Mouse (Mus musculus) telencephalon, adult 2 months (tissue): ENCODE data around the gene Rbm24.
A peak's percentile ranks its signal among the peaks of the same experiment; 100 is the strongest.

Experiments
- DNase-seq: peaks from one replicate; pipeline ENCODE4 v3.0.0-alpha.2; 2011; ENCODE audit warnings: low read depth, low spot score

Gene Rbm24

DNA sequence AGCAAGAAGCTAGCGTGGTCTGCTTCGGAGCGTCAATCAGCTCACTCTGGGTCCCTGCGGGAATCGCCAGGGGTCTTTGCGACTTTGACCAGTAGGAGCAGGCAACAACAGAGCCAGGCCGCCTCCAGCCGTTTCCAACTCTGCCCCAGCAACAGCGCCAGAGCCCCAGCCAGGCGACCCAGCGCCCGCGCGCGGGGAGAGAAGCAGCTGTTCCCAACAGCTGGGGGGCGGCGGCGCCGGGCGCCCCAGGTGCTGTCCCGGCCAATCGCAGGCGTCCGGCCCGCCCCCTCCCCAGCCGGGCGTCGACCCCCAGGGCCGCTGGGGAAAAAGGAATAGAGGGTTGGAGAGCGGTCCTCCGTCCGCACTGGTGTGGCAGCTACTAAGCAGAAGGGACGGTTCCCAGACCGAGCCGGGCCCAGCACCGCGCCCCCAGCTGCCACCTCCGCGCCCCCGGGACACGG lies at the start of gene Rbm24:
Rbm24 (plus strand) TSS at position 294 of the 461 bp plus-strand sequence.
- DNase-seq, result no peak

DNA sequence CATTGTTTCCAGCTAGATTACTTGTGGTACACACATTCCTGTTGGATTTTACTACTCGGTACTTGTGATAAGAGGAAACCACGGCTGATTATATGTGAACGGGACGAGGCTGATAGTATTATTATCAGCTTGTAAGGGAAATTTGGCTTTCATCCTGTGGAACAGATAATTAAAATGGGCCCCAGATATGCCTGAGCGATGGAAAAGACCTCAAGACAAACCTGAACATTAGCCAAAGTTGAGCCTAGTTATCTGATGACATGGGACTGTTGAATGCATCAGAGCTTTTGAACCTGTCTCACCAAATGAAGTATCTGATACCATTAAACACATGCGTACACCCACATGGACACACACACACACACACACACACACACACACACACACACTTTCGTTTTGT lies 45.4 kb upstream of the Rbm24 start:
- DNase-seq, result no peak

DNA sequence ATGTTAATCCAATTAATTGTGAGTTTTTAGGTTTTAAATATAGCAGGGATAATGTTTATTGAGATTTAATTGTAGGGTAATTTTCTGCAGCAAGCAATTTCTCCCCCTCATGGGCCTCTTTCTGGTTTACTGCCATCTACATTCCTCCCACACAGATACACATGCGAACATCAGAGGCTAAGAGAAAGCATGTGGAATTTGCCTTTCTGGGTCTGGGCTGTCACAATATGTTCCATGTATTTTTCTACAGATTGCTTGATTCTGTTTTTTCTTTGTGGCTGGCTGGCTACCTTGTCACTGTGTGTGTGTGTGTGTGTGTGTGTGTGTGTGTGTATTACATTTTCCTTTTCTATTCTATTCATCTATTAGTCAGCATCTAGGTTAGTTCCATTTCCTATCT lies 42.9 kb upstream of the Rbm24 start:
- DNase-seq, result peak; percentile 43

DNA sequence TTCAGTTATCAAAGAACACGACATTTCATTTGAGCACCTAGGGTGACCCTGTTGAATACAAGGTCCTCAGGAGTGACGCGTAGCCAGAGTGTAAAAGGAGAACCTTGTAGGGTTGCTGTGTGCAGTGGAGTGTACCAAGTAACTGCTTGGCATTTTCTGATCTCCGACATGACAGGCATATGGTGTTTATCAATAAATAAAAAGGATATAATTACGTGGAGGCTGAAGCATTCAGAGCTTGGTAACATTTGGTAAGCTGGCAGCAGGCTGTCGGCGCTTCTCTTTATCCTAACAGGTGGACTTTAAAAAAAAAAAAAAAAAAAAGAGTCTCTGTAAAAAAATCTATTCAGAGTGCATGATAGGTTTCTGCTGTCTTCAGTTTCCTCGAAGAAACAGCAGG lies 30.8 kb upstream of the Rbm24 start:
- no peak for DNase-seq

DNA sequence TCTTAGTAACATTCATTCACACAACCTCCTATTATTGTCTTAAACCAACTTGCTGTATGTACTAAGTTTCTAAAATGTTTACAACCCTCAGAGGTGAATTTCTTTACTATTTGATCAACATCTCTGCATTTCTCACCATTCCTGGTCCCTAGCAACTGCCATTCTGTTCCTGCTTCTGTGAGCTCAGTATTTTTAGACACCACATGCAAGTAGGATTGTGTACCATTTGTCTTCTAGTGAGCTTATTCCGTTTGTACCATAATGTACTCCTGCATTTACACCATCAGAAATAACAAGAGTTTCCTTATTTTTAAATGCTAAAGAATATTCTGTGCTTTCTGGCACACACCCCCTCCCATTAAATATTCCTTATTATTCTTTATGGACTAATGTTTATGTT lies 26.6 kb upstream of the Rbm24 start:
- peak; percentile 47 for DNase-seq

DNA sequence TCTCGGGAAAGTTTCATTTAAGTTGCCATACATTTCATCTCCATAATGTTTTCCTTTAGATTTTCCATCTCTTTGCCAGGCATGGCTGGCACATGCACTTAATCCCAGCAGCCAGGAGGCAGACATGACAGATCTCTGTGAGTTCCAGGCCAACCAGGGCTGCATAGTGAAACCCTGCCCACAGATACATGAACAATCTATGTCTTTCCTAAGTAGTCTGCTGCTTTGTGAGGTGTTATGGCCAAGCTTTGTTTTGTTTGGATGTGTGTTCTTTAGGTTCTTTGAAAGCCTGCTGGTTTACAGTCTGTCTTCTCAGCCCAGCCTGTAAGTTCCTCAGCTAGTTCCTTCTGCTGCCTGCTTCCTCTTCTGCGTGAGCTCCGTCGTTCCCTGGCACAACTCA lies 25.3 kb upstream of the Rbm24 start:
- DNase-seq, result no peak

DNA sequence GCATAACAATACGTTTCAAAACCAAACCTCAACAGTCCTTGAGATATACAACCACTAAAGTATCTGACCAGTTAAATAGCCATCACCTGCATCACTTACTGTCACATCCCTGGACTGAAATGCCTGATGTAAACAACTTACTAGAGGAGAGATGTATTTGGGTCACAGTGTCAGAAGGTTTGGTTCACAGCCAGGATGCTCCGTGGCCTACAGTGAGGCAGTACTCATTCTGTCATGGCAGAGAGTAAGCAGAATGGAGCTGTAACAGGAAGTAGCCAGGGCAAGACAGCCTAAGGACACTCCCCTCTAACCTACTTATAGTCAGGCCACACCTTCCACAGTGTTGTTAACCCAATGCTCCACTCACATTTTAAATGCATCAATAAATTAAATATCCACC lies 24.3 kb upstream of the Rbm24 start:
- no peak for DNase-seq

DNA sequence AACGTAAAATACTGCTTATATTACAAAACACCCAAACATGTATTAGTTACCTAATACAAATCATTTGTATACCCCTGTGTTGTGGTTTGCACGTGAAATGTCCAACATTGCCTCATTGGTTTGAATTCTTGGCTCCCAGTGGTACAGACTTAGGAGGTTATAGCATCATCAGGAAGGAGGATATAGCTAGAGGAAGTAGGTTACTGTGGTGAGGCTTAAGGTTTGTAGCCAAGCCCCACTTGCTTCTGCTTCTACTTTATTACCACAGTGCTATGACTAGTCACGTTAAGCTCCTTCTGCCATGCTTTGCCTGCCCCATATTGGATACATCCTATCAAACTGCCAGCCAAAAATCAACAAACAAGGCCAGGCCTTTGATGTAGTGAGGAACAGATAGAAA lies 21.0 kb upstream of the Rbm24 start:
- DNase-seq, result no peak

DNA sequence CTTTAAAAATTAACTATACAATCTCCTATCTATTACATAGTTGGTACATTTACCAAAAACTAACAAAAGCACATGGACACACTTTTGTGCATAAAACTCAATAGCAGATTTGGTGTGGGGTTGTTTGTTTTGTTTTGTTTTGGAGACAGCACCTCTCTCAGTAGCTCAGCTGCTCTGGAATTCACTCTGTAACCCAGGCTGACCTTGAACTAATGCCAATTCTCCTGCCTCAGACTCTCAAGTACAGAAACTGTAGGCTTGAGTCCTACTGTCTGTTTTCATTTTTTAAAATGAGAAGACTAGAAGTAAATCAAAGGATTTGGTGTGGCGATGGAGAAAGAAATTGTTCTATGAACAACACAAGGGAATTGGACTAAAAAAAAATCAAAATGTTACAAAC lies 11.1 kb upstream of the Rbm24 start:
- no peak for DNase-seq

DNA sequence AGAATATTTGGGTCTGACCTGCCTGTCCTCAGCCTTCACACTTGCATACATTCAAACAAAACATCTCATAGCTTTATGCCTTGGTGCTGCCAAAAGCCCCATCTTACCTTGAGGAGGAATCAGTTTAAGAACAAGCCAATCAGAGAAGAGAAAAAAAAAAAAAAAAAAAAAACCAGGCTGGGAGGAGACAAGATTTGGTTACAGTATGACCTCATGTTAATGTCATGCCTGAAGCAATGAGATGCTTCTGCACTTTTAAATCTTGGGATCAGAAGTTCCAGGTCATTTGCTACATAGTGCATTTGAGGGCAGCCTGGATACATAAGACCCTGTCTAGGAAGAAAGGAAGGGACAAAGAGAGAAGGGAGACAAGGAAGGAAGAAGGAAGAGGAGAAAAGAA lies 6.0 kb upstream of the Rbm24 start:
- DNase-seq, result no peak

DNA sequence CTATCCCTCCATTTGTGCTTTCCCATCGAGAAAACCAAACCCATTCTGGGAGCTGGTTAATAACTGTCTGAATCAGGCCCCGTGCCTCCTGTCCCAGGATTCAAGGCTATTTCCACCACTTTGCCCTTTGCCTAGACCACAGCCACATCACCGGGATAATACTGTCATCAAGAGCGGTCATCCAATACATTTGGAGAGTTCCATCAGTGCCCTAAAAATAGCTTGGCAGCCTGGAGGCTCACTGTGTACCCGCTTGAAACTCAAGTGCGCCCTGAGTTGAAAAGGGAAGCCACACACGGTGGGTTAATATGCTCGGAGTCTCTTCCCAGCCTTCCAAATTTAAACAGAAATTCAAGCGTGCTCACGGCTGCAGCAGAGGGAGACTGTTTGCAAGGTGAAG lies 4.6 kb upstream of the Rbm24 start:
- no peak for DNase-seq

DNA sequence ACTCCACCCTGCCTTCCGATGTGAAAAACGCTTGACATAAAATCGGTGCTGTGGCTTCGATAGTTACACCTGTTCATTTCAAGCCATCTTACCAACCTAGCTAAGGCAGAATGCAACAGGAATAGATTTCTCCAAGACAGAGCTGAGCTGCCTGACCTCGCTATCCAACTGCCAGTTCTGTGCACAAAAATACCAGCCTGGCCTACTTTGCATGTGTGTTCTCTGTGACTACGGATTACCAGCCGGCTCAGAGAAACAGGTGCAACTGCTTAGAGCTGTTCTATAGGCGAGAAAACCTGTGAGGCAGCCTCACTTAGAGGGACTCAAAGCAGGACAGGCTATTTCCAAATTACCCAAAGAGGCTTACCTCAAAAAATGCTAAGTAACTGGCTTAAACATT lies 4.2 kb upstream of the Rbm24 start:
- DNase-seq, result no peak

DNA sequence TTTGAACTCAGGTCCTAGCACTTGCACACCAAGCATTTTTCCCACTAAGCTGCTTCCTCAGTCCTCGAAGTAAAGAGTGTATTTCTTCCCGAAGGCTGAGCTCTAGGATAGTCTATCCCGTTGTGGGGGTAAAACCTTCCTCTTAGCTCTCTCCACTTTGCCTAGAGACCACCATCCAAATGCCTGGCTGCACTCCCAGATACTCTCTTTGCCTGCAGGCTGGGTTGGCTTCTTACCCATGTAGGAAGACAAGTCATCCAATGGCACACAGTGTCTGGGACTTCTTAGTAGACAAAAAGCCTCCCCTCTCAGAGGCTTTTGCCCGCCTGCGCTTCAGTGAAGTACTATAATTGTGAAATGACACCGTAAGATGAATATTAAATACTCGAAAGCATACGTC lies 2.2 kb upstream of the Rbm24 start:
- no peak for DNase-seq

DNA sequence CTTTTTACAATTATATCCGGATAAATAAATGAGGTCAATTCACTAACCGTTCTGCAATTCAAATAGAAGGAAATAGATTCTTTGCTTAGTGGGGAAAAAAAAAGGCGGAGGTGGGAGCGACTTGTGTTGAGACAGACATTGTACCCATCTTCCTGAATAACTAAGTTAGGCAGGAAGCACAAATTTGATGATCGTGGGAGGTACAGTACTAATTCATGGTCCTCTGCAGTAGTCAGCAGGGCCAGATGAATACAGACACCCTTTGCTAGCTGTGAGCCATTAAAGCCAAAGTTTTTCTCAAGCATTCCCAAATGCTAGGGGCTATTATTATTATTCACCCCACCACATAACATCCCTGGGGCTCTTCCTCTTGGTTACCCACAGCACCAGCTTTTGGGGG lies 640 bp upstream of the Rbm24 start:
- DNase-seq, result no peak

DNA sequence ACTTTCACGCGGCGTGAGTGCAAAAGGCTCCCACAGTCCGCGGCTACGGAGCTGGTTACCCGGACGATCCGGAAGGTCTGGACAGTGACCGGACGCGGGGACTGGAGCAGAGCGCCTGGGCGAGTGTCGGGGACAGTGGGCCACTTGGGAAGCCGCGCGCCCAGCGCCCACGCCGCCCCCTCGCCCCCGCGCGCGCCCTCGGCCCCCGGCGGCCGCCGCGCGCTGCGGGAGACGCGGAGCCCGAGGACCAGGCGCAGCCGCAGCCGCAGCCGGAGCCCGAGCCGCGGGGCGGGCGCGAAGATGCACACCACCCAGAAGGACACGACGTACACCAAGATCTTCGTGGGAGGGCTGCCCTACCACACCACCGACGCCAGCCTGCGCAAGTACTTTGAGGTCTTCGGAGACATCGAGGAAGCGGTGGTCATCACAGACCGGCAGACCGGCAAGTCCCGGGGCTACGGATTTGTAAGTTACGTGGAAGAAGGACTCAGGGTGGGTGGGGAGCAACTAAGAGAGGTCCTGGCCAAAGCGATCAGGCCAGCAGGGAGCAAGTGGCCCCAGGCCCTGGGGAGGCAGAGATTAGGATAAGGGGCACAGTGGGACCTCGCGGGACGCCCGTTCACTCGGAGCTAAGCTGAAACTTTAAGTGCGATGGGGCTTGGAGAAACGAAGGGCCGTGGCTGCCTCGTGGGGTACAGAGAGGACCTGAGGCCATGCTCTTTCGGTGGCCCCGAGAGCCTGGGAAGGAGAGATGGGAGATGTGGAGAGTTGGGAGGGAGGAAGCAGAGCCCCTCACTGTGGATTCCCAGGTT lies 704 bp downstream of the Rbm24 start:
- no peak for DNase-seq

DNA sequence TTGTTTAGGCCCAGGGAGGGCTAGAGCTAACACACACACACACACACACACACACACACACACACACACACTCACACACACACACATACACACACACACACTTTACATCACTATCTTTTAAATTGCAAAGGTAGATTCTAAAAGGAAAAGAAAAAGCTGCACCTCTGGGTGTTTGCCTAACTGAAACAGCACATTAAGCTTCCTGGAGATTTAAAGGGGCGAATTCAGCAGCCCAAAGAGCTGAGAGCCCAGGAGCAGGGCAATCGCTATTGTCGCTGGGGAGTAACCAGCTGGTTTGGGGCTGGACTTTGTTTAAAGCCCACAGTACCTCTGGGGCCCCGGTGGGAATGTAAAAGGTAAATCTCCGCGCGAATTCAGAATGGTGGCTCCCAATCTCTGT lies 1.4 kb downstream of the Rbm24 start:
- no peak for DNase-seq

DNA sequence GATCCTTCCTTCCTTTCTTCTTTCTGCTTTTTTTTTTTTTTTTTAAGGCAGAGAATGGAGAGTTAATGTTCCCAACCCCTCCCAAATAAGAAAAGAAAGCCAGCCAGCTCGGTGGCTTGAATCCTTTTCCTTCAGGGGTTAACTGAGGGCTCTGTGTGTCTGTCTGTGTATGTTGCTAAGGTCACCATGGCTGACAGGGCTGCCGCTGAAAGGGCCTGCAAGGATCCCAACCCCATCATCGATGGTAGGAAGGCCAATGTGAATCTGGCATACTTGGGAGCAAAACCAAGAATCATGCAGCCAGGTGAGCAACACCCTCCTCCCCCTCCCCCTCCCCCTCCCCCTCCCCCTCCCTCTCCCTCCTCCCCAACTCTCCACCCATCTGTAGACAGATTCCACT lies 1.9 kb downstream of the Rbm24 start:
- DNase-seq, result no peak

DNA sequence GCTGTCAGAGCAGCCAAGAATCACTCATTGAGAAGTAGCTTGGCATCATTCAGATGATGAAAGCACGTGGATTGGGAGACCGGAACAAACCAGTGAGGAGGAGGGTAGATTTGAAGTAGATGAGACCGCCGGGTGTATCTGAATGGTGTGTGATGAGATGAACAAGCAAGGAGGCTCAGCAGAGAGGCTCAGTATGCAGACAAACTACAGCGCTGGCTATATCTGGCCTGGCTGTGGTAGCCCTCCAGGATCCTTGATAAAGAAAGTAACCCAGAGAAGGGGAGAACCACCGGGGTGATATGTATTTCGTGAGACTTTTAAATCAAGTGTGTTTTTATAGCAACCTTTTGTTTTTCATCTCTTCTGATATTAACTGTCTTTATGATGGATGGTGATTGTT lies 5.6 kb downstream of the Rbm24 start:
- no peak for DNase-seq

DNA sequence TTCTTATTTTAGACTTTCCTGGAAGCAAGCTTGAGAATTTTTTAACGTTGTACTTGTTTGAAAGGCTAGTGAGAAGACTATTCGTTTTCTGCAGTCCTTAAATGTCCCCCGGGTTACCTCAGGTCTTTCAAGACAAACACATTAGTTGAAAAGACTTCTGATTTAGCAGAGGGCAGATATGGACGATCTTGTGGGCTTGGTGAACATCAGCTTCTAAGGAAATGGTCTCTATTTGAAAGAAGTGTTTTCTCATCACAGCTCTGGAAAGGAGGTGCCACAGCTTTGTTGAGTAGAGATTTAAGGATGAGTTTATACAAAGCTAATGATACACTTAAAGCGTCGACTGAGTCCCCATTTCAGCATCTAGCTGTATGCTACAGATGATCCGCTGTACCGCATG lies 6.1 kb downstream of the Rbm24 start:
- DNase-seq, result no peak

DNA sequence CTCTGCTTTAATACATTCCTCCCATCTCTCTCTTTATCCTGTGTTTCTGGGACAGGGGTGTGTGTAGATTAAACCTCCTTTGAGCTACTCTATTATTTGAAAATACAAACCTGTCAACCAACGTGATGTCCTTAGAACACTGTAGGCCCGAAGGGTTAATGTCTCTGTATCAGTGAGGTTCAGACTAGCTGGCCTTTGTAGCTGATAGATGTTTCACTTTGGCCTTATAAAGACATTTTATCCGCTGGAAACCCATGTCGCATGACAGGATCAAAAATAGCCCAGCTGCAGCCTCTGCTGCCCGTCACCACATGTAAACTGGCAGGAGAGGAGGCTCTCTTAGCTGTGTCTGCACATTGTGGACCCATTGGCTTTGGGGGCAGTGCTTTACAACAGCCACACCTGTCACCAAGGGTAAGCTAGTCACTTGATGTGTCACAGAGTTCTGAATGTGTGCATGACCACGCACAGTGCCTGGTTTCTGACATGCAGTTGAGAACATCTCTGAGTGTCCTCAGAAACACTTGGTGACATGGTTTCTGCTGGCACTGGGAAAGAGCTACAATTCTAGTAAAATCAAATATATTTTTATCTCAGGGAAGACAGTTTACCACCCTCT lies 8.5 kb downstream of the Rbm24 start:
- no peak for DNase-seq

DNA sequence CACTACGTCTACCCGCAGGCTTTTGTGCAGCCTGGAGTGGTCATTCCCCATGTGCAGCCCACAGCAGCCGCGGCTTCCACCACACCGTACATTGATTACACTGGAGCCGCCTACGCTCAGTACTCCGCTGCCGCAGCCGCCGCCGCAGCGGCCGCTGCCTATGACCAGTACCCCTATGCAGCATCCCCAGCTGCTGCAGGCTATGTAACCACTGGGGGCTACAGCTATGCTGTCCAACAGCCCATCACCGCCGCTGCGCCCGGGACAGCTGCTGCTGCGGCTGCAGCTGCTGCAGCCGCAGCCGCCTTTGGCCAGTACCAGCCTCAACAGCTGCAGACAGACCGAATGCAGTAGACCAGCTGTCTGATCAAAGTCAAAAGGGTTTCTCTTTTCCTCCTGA lies 10.7 kb downstream of the Rbm24 start:
- no peak for DNase-seq

DNA sequence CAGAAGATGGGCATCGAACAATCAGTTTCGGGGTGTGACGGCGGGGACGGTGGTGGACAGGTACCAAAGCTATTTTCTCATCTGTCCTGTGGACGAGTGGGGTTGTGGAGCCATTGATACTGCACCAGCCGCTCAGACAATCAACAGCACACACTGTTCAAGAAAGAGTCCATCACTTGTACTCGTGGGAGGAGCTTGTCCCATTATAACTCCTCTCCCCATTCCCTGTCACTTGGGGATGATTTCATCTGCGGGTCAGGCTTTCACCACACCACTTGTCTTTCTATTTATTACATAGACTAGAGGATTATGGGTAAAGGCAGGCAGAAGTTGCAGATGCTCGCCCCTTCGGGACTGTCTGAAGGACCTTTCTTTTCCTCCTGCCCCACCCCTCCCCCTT lies 11.6 kb downstream of the Rbm24 start:
- DNase-seq, result no peak

DNA sequence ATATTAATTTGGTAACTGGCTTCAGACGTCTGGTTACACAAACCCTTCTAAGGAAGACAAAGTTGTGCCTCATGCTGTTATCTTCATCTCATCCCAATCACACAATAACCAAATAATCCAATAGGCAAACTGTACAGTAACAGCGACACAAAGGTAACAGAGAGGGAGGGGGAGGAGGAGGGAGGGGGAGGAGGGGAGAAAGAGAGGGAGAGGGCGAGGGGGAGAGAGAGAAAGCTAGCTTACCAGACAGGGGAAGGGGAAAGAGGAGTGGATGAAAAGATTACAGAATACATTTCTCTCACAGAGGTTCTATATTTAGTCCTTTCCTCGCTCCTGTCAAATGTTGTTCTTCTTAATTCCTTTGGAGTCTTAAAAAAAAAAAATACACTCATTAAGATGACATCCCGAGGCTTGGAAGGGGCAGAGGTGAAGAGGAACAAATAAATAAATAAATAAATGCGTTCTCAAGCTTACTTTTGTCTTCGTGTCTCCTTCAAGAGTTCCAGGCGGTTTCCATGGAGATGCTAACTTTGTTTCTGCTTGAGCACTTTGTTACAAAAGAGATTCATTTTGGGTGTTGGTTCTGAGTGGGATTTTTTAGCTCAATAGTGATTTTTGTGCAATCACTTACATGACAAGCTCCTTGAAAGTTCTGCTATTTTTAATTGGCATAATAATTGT lies 15.8 kb downstream of the Rbm24 start:
- DNase-seq, result peak; percentile 73
